Mouse (Mus musculus) limb, embryonic 14.5 days (tissue): Measurements from ENCODE around the gene Btnl1. TPM values are rescaled to one million over a fixed set of nuclear protein-coding genes. Genes with fewer than 3 reads are reported as not detected.

Experiments
- ATAC-seq: fragments of 200-750 bp; cut with Nextera tagmentation; 2 replicates; pipeline ENCODE4 v1.8.0; 2017; ENCODE audit warnings: low read depth, moderate number of reproducible peaks, moderate TSS enrichment; ENCODE audit not compliant: low FRiP score
- DNase-seq: peaks from one replicate; pipeline ENCODE4 v3.0.0-alpha.2; 2015; ENCODE audit warnings: low spot score
- H3K27ac ChIP-seq: fragments of 300-500 bp; sonication (generic); replicated peaks from 2 replicates; pipeline ENCODE4 v1.5.1; 2014; ENCODE audit warnings: low read depth, mild to moderate bottlenecking, low read length, moderate library complexity, mixed read lengths
- H3K27me3 ChIP-seq: fragments of 300-500 bp; sonication (generic); 2 replicates; pipeline ENCODE4 v1.6.1; 2014; ENCODE audit warnings: low read length, mixed read lengths; ENCODE audit not compliant: control insufficient read depth, insufficient read depth
- H3K36me3 ChIP-seq: fragments of 300-500 bp; sonication (generic); 2 replicates; pipeline ENCODE4 v1.6.1; 2014; ENCODE audit warnings: mild to moderate bottlenecking, low read length, moderate library complexity, mixed read lengths; ENCODE audit not compliant: control insufficient read depth, insufficient read depth
- H3K4me1 ChIP-seq: fragments of 300-500 bp; sonication (generic); 2 replicates; pipeline ENCODE4 v1.6.1; 2014; ENCODE audit warnings: antibody characterized with exemption, low read length, mixed read lengths; ENCODE audit not compliant: control insufficient read depth, insufficient read depth
- H3K4me2 ChIP-seq: fragments of 300-500 bp; sonication (generic); replicated peaks from 2 replicates; pipeline ENCODE4 v1.6.1; 2014; ENCODE audit warnings: low read depth, mild to moderate bottlenecking, low read length, moderate library complexity; ENCODE audit not compliant: severe bottlenecking
- H3K4me3 ChIP-seq: fragments of 300-500 bp; sonication (generic); replicated peaks from 2 replicates; pipeline ENCODE4 v1.5.1; 2014; ENCODE audit warnings: low read length
- H3K9ac ChIP-seq: fragments of 300-500 bp; sonication (generic); 2 replicates; pipeline ENCODE4 v1.6.1; 2014; ENCODE audit warnings: mild to moderate bottlenecking, low read depth, low read length, moderate library complexity; ENCODE audit not compliant: severe bottlenecking
- H3K9me3 ChIP-seq: fragments of 300-500 bp; sonication (generic); 2 replicates; pipeline ENCODE4 v1.6.1; 2016; ENCODE audit warnings: low read length; ENCODE audit not compliant: control insufficient read depth
- POLR2A ChIP-seq: fragments of 200-500 bp; IDR thresholded peaks from 2 replicates; pipeline ENCODE4 v1.8.0; 2012; ENCODE audit warnings: inconsistent platforms, mild to moderate bottlenecking, moderate library complexity, borderline replicate concordance; ENCODE audit not compliant: insufficient read depth, insufficient read length; ENCODE audit errors: extremely low read depth
- WGBS: fragments of 180-500 bp; shearing (Covaris S2); extraction: QIAGEN DNeasy Blood & Tissue Kit; methylation state at CpG from one replicate; pipeline ENCODE4 v1.1.7; 2014; 5-methylcytosine and 5-hydroxymethylcytosine counted together
- polyA plus RNA-seq, 2 experiments: library from polyadenylated mRNA; depleted of rRNA in 1 of 2; stranded (reverse) in 1 of 2; unstranded in 1 of 2; fragments of >200 nt; fragmentation: Nextera tagmentation in 1 of 2; extraction: Ambion mirVana in 1 of 2; gene quantifications; 2 replicates each; pipeline versions ENCODE4 v1.2.1 to v1.2.3; 2012 to 2014

Gene Btnl1
- polyA plus RNA-seq, 2 experiments: not detected

DNA sequence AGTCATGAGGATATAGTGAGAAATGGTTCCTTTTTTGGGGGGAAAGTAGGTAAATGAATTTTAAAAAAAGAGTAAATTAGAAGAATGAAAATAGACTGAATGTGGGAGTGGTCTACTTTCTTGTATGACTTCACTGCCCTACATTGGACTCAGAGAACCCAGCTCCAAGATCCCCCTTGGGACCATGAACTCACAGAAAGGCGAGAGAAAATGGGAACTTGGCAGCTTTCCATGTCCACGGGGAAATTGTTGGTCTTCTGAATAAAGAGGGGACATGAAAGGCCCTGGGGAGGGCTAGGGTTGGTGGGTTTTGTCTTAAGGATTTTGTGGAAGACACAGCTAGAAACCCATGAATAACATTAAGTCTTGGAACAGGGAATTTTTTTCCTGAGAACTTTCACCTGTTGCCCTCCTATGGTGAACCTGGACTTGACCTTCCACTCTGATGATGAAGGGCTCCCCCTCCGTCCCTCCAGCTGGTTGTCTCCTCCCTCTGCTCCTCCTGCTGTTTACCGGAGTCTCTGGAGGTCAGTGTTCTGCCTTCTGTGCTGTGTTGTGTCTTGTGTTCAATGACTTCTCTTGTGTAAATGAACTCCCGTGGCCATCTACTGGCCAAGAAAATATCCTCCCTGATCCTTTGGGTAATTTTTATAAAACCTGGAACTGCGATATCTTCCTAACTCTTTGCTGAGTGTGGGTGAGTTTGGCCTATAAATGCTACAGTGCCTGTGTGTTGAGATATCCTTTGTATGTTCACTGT, 698 bp downstream of the Btnl1 start:
- WGBS: 64% methylated on average over 6 of the region's 6 CpGs
- Histone ChIP-seq H3K36me3 (no peaks in the 10 kb centered on the region), H3K27me3 (no peaks in the 10 kb centered on the region), H3K9ac (no peak overlapping the region), H3K9me3 (no peaks in the 10 kb centered on the region), H3K4me2 (no peak overlapping the region), H3K27ac (no peak overlapping the region), H3K4me1 (no peaks in the 10 kb centered on the region), H3K4me3 (no peak overlapping the region)
- TF ChIP-seq POLR2A: no peak
- no peak for DNase-seq
- ATAC-seq: no peak

DNA sequence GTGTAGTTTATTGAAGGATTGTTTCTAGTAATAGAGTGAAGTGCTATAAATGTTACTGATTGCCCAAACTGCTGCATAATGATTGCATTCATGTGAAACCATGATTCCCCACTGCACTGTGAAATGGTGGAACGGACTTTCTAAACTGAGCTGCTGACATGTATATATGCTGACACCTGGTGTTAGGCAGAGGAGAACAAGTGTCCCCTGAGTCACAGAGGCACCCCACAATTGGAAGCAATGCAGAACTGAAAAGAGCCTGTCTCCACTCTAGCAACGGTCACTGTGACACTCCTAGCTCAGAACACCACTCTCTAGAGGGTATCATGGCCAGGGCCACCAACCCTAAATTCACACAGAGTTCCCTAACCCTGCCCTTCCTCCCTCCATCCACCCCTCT, 1.8 kb downstream of the Btnl1 start:
- no peak overlapping the region for H3K4me3 ChIP-seq
- H3K4me2 ChIP-seq: no peak overlapping the region
- H3K4me1 ChIP-seq: no peaks in the 10 kb centered on the region

GRCm38 (mm10) chr17:34379451-34379850, 2.5 kb downstream of the Btnl1 start:
- ATAC-seq: no peak
- Histone ChIP-seq H3K4me3 (no peak overlapping the region), H3K27ac (no peak overlapping the region), H3K4me1 (no peaks in the 10 kb centered on the region), H3K9ac (no peak overlapping the region), H3K9me3 (no peaks in the 10 kb centered on the region), H3K4me2 (no peak overlapping the region), H3K27me3 (no peaks in the 10 kb centered on the region), H3K36me3 (no peaks in the 10 kb centered on the region)
- WGBS: 82% methylated on average over 7 of the region's 7 CpGs
- TF ChIP-seq POLR2A: no peak
- no peak for DNase-seq

More for the DNA sequence above, 1.8 kb downstream of the Btnl1 start:
- H3K36me3 ChIP-seq: no peaks in the 10 kb centered on the region
- H3K27me3 ChIP-seq: no peaks in the 10 kb centered on the region
- H3K9ac ChIP-seq: no peak overlapping the region
- H3K9me3 ChIP-seq: no peaks in the 10 kb centered on the region
- 68% methylated on average over 2 of the region's 2 CpGs for WGBS
- no peak for DNase-seq
- no peak overlapping the region for H3K27ac ChIP-seq
- no peak for ATAC-seq
- no peak for TF ChIP-seq POLR2A

DNA sequence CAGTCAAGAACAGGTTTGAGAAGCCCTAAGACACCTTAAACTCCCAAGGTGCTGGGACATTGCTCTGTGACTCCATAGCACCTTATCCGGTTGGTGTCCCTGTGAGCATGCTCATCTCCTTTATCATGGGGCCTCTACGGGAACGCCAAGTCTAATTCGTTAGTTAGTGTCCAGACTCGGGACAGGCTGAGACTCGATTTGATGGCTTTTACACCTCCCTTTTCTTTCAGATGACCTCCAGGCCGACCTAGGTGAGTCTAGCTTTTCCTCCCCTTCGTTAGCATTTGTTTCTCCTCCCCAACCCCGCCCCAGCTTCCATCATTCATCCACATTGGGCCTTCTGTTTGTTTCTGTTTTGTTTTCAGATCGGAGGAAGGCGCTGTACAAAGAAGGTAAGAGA, 4.9 kb downstream of the Btnl1 start:
- no peak for TF ChIP-seq POLR2A
- Histone ChIP-seq H3K27ac (no peak overlapping the region), H3K4me3 (no peak overlapping the region), H3K4me2 (no peak overlapping the region), H3K4me1 (no peaks in the 10 kb centered on the region), H3K9me3 (no peaks in the 10 kb centered on the region), H3K9ac (no peak overlapping the region), H3K36me3 (no peaks in the 10 kb centered on the region), H3K27me3 (no peaks in the 10 kb centered on the region)
- DNase-seq: no peak
- WGBS: 76% methylated on average over 11 of the region's 11 CpGs
- ATAC-seq: no peak

GRCm38 (mm10) chr17:34383212-34383611, 6.3 kb downstream of the Btnl1 start:
- 75% methylated on average over 7 of the region's 7 CpGs for WGBS
- no peaks in the 10 kb centered on the region for H3K36me3 ChIP-seq
- no peak overlapping the region for H3K4me3 ChIP-seq
- DNase-seq (no peak), ATAC-seq (no peak)
- no peak overlapping the region for H3K27ac ChIP-seq
- TF ChIP-seq POLR2A: no peak
- no peaks in the 10 kb centered on the region for H3K27me3 ChIP-seq
- no peak overlapping the region for H3K9ac ChIP-seq
- H3K9me3 ChIP-seq: no peaks in the 10 kb centered on the region
- H3K4me2 ChIP-seq: no peak overlapping the region
- no peaks in the 10 kb centered on the region for H3K4me1 ChIP-seq
